Mouse (Mus musculus) limb, embryonic 10.5 days (tissue): ENCODE results near the gene Folr1. TPM values are rescaled to one million over a fixed set of nuclear protein-coding genes. Genes with fewer than 3 reads are reported as not detected.

Experiments
- DNase-seq: peaks from one replicate; pipeline ENCODE4 v3.0.0-alpha.2; 2017; ENCODE audit warnings: low spot score
- H3K27ac ChIP-seq: fragments of 300-500 bp; sonication (generic); 2 replicates; pipeline ENCODE4 v1.5.1; 2016; ENCODE audit warnings: mild to moderate bottlenecking
- H3K27me3 ChIP-seq: fragments of 300-500 bp; sonication (generic); 2 replicates; pipeline ENCODE4 v1.6.1; 2016; ENCODE audit warnings: low read depth, mild to moderate bottlenecking; ENCODE audit not compliant: poor library complexity, severe bottlenecking
- H3K36me3 ChIP-seq: fragments of 300-500 bp; sonication (generic); 2 replicates; pipeline ENCODE4 v1.6.1; 2016; ENCODE audit warnings: mild to moderate bottlenecking, moderate library complexity
- H3K4me1 ChIP-seq: fragments of 300-500 bp; sonication (generic); 2 replicates; pipeline ENCODE4 v1.6.1; 2016
- H3K4me3 ChIP-seq: fragments of 300-500 bp; sonication (generic); 2 replicates; pipeline ENCODE4 v1.5.1; 2016; ENCODE audit warnings: mild to moderate bottlenecking, moderate library complexity
- H3K9me3 ChIP-seq: fragments of 300-500 bp; sonication (generic); replicated peaks from 2 replicates; pipeline ENCODE4 v1.6.1; 2016; ENCODE audit warnings: mild to moderate bottlenecking
- WGBS: fragments of 180-500 bp; shearing (Covaris S2); methylation state at CpG from one replicate; pipeline ENCODE4 v1.1.7; 2016; 5-methylcytosine and 5-hydroxymethylcytosine counted together
- polyA plus RNA-seq: library from polyadenylated mRNA; unstranded; fragments of >200 nt; fragmentation: Nextera tagmentation; extraction: Ambion mirVana; gene quantifications from 2 replicates; pipeline ENCODE4 v1.2.1, GENCODE M21; 2016

Gene Folr1
- polyA plus RNA-seq, 1 experiment from 2014 or later = not detected

- DNase-seq = no peak
- WGBS = 54% methylated on average over 5 of the region's 5 CpGs
Measured at GRCm38 (mm10) chr7:101835457-101836109, 35.0 kb downstream of the Folr1 start.

GRCm38 (mm10) chr7:101834903-101835302, 35.7 kb downstream of the Folr1 start:
- Histone ChIP-seq H3K27me3 (no peaks in the 10 kb centered on the region), H3K4me1 (peaks cover 33% of the 10 kb centered on the region), H3K27ac (peak overlapping the region; percentile 27; the same call in 1 of the 2 replicates), H3K4me3 (peak overlapping the region; percentile 96), H3K36me3 (peaks cover 50% of the 10 kb centered on the region), H3K9me3 (no peaks in the 10 kb centered on the region)
- no peak for DNase-seq
- WGBS = 79% methylated on average over 3 of the region's 3 CpGs

More at GRCm38 (mm10) chr7:101835457-101836109, 35.0 kb downstream of the Folr1 start:
- Histone ChIP-seq H3K36me3 (peaks cover 43% of the 10 kb centered on the region), H3K4me1 (peaks cover 33% of the 10 kb centered on the region), H3K27me3 (no peaks in the 10 kb centered on the region), H3K4me3 (peak overlapping the region; percentile 96), H3K27ac (peak overlapping the region; percentile 100; the same call in 1 of the 2 replicates), H3K9me3 (no peaks in the 10 kb centered on the region)

GRCm38 (mm10) chr7:101833916-101834584, 36.5 kb downstream of the Folr1 start:
- H3K27ac ChIP-seq = 0 out of 2 replicates have a peak overlapping the region, but pooled peaks have one; percentile 21
- no peak for DNase-seq

GRCm38 (mm10) chr7:101833352-101833751, 37.2 kb downstream of the Folr1 start:
- peaks cover 27% of the 10 kb centered on the region for H3K4me1 ChIP-seq
- H3K27ac ChIP-seq = no peak overlapping the region
- H3K27me3 ChIP-seq = no peaks in the 10 kb centered on the region
- no peaks in the 10 kb centered on the region for H3K9me3 ChIP-seq
- 77% methylated on average over 5 of the region's 5 CpGs for WGBS
- H3K36me3 ChIP-seq = peaks cover 66% of the 10 kb centered on the region
- no peak overlapping the region for H3K4me3 ChIP-seq
- no peak for DNase-seq

More at GRCm38 (mm10) chr7:101833916-101834584, 36.5 kb downstream of the Folr1 start:
- no peaks in the 10 kb centered on the region for H3K27me3 ChIP-seq
- H3K36me3 ChIP-seq = peaks cover 59% of the 10 kb centered on the region
- peaks cover 33% of the 10 kb centered on the region for H3K4me1 ChIP-seq
- 77% methylated on average over 3 of the region's 3 CpGs for WGBS
- H3K9me3 ChIP-seq = no peaks in the 10 kb centered on the region
- no peak overlapping the region for H3K4me3 ChIP-seq

- Histone ChIP-seq H3K36me3 (peaks cover 75% of the 10 kb centered on the region), H3K4me3 (no peak overlapping the region), H3K9me3 (no peaks in the 10 kb centered on the region), H3K27me3 (no peaks in the 10 kb centered on the region), H3K4me1 (peaks cover 25% of the 10 kb centered on the region), H3K27ac (no peak overlapping the region)
- DNase-seq = no peak
- 92% methylated on average over 4 of the region's 4 CpGs for WGBS
Measured at GRCm38 (mm10) chr7:101832372-101832771, 38.2 kb downstream of the Folr1 start.

- Histone ChIP-seq H3K27ac (no peak overlapping the region), H3K27me3 (no peaks in the 10 kb centered on the region), H3K9me3 (no peaks in the 10 kb centered on the region), H3K4me1 (peaks cover 25% of the 10 kb centered on the region), H3K4me3 (no peak overlapping the region), H3K36me3 (peaks cover 85% of the 10 kb centered on the region)
- DNase-seq = no peak
- 94% methylated on average over 8 of the region's 8 CpGs for WGBS
Measured at GRCm38 (mm10) chr7:101831437-101831836, 39.2 kb downstream of the Folr1 start.

GRCm38 (mm10) chr7:101830373-101830772, 40.2 kb downstream of the Folr1 start:
- Histone ChIP-seq H3K36me3 (peaks cover 95% of the 10 kb centered on the region), H3K27me3 (no peaks in the 10 kb centered on the region), H3K4me3 (no peak overlapping the region), H3K27ac (no peak overlapping the region), H3K4me1 (peaks cover 19% of the 10 kb centered on the region), H3K9me3 (no peaks in the 10 kb centered on the region)
- 99% methylated on average over 3 of the region's 3 CpGs for WGBS
- DNase-seq = no peak

- Histone ChIP-seq H3K4me3 (0 out of 2 replicates have a peak overlapping the region, but pooled peaks have one; percentile 4), H3K4me1 (peaks cover 42% of the 10 kb centered on the region), H3K27me3 (peaks cover 37% of the 10 kb centered on the region), H3K27ac (no peak overlapping the region), H3K9me3 (no peaks in the 10 kb centered on the region), H3K36me3 (peaks cover 64% of the 10 kb centered on the region)
- DNase-seq = no peak
- 87% methylated on average over 18 of the region's 18 CpGs for WGBS
Measured at GRCm38 (mm10) chr7:101823758-101824630, 46.6 kb downstream of the Folr1 start.

GRCm38 (mm10) chr7:101822836-101823757, 47.5 kb downstream of the Folr1 start:
- peak overlapping the region; percentile 69 for H3K27ac ChIP-seq
- H3K36me3 ChIP-seq = peaks cover 55% of the 10 kb centered on the region
- DNase-seq = peak; percentile 57
- peaks cover 46% of the 10 kb centered on the region for H3K27me3 ChIP-seq
- 0 out of 2 replicates have a peak overlapping the region, but pooled peaks have one; percentile 4 for H3K4me3 ChIP-seq
- H3K4me1 ChIP-seq = peaks cover 49% of the 10 kb centered on the region
- 26% methylated on average over 32 of the region's 32 CpGs for WGBS
- H3K9me3 ChIP-seq = no peaks in the 10 kb centered on the region

- peak overlapping the region; percentile 63 for H3K4me3 ChIP-seq
- WGBS = under 1% methylated on average over 71 of the region's 71 CpGs
- H3K27me3 ChIP-seq = peaks cover 59% of the 10 kb centered on the region
- peak overlapping the region; percentile 95 for H3K27ac ChIP-seq
- H3K9me3 ChIP-seq = no peaks in the 10 kb centered on the region
- peaks cover 54% of the 10 kb centered on the region for H3K4me1 ChIP-seq
- DNase-seq = peak; percentile 88
- H3K36me3 ChIP-seq = peaks cover 42% of the 10 kb centered on the region
Measured at GRCm38 (mm10) chr7:101821571-101822501, 48.8 kb downstream of the Folr1 start.
